Mouse (Mus musculus): ENCODE measurements around the gene D930020B18Rik.
A peak's percentile ranks its signal among the peaks of the same experiment; 100 is the strongest.

The D930020B18Rik gene

DNA sequence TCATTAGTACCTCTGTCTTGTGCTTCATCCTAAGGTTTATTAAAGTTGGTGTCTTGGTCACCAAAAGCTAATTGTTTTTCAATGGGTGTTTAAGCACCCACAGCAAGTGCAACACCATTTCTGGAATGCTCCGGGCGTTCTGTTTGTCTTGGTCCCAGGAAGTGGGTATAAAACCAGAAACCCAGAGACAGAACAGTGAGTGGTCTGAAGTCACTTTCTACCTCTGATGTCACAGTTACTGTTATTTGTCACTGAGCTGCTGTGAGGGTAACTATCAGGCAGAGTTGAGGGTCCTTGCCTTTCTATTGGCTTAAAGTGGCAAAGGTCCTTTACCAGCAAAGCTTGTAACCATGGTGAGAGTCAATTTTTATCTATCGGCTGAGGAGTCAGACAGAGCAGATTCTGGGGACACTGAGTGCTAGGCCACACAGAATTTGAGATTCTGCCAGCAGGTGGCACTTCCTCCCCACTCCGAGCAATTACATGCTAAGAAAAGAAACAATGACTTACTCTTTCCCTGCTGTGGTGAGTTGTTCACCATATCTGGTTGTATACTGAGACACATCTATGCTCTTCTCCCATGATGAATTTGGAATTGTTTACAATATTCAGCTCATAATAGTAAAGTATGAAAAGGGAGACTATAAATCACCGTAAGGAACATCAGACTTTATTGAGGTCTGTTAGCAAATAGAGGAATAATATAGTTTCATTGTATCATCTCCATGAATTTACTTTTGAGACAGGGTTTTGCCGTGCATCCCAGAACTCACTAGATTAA lies 1.0 kb upstream of the D930020B18Rik start:
- DNase-seq = peak; percentile 13

- DNase-seq = peak; percentile 9
These were observed 480 bp upstream of the D930020B18Rik start for GRCm38 (mm10) chr10:121640944-121641271.

GRCm38 (mm10) chr10:121642054-121642947 lies 913 bp downstream of the D930020B18Rik start:
- DNase-seq = peak; percentile 15

DNA sequence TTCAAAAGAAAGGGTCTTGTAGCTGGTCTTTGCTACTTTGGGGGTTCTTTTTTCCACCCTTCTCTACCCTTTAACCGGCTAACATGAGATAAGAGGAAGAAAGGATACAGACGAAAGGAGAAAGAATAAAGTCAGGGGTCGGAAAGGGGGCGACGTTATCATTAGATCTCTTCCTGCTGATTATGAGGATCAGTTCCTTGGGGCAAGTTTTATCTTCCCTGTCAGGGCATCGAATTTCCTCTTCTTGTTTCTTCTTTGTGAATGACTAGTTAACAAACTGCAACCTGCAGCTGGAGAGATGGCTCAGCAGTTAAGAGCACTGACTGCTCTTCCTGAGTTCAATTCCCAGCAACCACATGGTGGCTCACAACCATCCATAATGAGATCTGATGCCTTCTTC lies 4.9 kb downstream of the D930020B18Rik start:
- no peak for DNase-seq

DNA sequence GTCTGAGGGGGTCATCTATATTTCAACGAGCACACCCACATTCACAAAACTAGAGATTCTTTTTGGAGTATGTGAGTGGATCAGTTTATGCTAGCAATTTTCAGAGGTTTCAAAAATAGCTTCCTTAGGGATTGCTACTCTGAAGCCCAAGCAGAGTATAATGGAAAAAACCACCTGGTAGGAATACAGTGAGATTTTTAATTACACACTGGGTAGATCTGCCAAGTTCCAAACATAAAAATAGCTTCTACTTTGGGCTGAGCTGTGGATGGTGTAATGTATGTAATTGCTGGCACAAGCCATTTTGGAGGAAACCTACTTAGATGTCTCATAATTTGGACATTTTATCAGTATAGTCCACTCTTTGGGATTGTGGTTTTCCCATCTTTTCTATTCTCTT lies 11.7 kb downstream of the D930020B18Rik start:
- DNase-seq = no peak

DNA sequence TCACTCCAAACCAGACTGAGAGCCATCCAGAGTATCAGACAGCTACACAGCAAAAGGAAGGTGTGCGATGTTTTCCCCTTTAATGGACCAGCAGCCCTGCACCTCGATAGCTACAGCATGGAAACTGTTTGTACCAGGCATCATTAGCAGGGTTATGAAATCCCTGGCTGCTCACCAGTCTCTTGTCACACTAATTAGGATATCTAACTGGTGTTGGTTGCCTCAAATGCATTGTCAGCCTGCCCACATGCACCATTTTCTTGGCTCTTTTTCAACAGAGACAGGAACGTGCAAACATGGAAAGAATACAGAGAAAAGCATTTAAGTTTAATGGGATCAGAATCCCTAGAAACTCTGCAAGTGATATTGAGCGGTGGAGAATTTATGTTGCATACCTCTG lies 14.5 kb downstream of the D930020B18Rik start:
- DNase-seq = no peak

DNA sequence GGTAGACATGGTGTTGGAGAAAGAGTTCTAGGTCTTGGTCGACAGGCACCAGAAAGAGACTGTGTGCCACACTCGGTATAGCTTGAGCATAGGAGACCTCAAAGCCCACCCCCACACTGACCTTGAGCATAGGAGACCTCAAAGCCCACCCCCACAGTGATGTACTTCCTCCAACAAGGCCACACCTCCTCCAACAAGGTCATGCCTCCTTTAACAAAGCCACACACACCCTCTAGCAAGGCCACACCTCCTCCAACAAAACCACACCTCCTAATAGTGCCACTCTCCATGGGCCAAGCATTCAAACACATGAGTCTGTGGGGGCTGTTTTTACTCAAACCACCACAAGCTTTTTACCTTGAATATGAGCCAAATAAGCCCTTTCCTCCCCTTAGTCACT lies 21.3 kb downstream of the D930020B18Rik start:
- no peak for DNase-seq

DNA sequence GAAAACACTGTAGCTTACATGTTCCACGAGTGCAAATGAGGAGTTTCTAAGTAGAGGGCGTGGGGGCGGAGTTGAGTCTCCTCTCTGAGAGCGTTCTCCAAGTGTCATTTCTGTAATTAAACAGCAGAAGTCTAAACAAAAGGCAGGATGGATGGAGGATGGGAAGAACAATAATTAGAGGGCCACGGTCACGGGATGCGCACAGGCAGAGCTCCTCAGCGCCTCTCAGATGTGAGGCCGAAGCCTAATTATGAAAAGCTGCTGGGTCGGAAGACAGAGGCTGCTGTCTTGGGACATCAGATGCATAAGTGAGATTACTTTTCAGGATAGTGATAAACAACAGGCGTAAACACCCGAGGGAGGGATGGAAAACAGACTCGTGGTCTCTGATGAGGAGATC lies 22.2 kb downstream of the D930020B18Rik start:
- no peak for DNase-seq

DNA sequence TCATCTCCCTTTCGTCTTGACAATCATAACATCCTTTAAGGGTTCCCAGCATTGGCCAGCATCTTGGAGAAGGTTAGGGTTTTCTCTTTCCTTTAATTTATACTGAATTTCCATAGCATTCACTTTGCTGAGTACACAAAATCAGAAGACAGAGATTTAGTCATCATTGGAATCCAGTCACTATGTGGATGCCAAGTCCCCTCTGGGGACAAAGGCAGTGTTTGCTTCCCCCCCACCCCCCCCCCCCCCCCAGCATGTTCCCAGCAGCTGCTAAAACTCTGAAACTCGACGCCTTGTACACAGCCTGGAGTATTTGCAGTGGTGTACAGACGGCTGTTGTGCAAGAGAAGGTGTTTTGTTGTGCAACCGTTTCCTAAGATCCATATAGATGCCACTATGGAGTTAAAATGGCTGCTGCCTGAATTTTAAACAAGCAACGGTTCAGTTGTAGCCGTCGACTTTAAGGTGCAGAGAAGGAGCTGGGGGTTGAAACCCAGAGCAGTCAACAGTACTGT lies 24.3 kb downstream of the D930020B18Rik start:
- no peak for DNase-seq

- DNase-seq = no peak
These were observed 27.7 kb downstream of the D930020B18Rik start for GRCm38 (mm10) chr10:121669103-121669502.

DNA sequence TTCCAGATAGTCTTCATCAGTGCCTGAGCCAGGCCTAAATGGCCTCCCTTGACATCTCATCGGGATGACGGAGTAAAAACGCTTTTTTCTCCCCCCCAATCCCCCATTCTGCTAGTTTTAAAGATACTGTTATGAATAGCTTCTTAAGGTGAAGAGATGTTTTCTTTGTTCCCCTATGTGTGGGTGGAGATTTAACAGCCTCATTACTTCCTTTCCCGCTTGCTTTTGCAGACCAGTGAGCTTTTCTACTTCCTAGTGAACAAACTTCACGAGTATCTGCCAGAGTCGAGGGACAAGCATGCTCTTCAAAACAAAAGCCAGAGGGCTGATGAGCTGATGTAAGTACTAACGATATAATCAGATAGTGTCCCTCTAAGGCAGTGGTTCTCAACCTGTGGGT lies 35.6 kb downstream of the D930020B18Rik start:
- DNase-seq = no peak

DNA sequence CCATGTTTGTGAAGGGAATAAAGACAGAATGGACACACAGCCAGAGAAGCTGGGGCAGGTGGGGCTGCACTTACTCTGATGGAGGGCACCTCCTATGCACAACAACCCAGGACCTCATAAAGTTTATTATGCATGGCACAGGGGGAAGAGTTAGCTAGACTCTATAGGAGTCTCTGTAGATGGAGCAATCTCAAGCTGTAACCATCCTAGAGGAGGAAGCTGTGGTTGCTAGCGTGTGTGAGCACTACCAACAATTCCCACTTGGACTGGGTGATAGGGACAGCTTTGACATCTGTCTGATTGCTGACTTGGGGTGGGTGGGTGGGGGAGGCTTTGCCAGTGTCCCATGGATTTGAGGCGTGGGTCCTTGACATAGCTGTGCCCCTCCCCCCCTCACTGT lies 39.5 kb downstream of the D930020B18Rik start:
- no peak for DNase-seq

GRCm38 (mm10) chr10:121682539-121682938 lies 41.2 kb downstream of the D930020B18Rik start:
- DNase-seq = no peak

DNA sequence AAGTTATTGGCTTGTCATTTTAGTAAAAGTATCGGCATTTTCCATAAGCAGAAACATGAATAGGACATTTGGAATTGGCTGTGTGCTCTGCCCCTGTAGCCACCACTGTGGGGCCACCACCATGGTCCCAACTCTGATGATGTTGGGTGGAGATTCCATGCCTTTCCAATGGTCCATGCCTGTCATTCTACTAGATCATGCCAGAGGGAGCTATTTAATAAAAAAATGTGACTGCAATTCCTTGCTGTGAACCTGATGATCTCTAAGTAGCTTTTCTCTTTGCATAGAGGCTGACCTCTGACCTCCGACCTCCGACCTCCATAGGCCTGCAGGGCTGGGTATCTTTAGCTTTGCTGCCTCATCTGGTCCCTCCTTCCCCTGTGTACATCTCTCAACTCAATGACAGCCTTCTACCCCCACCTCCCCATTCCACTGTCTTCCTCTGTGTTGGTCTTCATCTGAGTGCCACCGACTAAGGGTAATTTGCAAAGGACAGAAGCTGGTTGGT lies 44.8 kb downstream of the D930020B18Rik start:
- DNase-seq = no peak

GRCm38 (mm10) chr10:121687511-121687910 lies 46.1 kb downstream of the D930020B18Rik start:
- DNase-seq = no peak

- DNase-seq = peak; percentile 64
These were observed 48.4 kb downstream of the D930020B18Rik start for GRCm38 (mm10) chr10:121689591-121690314.

DNA sequence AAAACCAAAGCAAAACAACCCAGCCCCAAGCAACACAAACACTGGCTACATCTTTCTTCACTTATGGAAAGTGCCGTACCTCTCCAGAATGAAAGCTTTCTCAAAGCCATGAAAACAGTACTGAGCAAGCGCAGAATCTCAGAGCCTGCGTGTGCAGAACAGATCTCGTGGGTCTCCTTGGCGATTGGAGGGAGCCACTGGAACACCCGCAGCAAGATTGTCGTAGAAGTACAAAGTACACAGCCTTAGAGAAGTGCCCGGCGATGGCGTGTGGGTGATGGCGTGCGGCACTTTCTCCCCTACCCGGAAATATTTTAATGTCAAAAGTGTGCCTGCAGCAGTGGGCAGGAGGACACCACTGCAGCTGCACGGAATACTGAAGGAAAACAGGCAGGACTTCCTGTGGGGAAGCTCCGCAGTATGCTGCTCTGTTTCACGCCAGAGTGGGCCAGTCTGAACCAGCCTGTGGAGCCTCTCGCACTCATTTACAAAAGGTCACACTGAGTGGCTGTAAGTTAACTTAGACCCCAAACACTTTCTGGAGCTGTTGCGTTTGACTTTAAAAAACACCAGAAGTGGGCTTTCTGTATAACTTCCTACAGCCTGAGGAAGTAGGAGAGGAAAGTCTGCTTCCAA lies 51.7 kb downstream of the D930020B18Rik start:
- peak; percentile 28 for DNase-seq

DNA sequence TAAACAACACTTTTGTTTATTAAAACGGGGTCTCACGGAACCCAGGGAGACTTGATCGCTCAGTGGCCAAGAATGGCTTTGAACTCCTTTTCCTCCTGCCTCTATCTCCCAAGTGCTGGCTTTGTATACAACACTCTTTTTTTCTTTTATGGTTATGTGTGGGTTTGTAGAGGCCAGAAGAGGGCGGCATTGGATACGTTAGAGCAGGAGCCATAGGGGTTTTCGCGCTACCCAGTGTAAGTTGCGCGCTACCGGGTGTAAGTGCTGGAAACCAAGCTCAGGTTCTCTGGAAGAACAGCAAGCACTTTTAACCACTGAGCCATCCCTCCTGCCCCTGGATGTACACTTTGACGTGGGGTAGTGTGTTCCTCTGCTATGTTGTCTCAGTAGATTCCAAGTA lies 53.2 kb downstream of the D930020B18Rik start:
- no peak for DNase-seq

- DNase-seq = peak; percentile 32
These were observed 60.2 kb downstream of the D930020B18Rik start for GRCm38 (mm10) chr10:121701296-121702248.

DNA sequence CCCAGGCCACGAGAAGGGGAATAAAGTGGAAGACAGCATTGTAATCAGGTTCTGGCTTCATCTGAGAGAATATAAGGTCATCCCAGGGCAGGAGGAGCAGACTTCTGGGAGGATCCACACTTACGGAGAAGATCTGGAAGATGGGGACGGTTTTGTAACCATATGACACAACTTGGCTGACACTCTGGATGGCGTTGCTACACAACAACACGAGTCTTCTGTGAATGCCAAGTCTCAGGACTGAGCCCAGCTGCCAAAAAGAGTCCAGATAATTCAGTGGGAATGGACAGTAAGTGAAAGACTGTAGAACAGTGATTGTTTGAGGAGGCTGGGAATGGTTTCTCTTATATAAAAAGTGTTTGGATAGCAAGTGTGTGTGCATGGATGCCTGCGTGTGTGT lies 62.2 kb downstream of the D930020B18Rik start:
- DNase-seq = no peak

DNA sequence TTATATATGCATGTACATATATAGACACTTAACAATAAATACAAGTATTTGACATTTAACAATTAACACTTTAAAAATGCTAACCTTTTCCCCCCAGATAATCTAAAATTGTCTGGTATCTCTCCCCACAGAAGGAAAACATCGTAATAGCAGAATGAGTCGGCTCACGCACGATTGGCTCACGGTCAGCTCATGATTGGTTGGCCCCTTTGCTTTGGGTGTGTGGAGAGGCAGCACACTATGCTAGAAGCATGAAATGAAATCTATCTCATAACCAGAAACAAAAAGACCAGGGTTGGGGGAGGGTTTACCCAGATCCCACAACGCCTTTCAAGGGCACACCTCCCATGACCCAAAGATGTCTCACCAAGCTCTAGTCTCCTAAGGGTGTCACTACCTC lies 63.5 kb downstream of the D930020B18Rik start:
- no peak for DNase-seq
